ENCODE assay signal across 18 mouse cellular contexts in the genomic region with DNA sequence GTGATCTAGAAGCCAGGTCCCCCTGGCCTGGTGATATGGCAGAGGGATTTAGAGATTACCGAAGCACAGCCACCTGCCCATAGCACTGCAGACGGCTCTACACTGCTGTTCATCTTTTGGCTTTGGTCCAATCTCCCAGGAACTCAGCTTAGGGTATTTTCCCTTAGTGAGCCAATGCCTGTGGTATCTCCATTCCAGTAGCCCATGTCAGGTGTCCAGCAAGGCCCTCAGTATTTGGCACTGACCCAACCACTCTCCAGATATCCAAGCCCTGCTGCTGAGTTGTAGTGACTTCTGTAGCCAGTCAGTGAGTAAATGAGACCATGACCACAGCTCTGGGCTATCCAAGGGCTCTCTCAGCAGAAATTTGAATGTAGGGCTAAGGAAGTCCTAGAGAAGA.
DNase-seq lines count a peak whose midpoint lies in the region; ATAC-seq and TF ChIP-seq lines count a peak whose summit lies in the region.
"Had no signal": no experiment of that assay in that cellular context is flagged by ENCODE, and none has a peak within 500 bp of the region (broad histone marks: within the 10 kb centered on the region; RNA-seq: fewer than 3 reads in every experiment).

No protein-coding gene starts in this region.

- intact Hi-C loops in heart, postnatal 25 days (cut with DNase I) = no loop called here
- intact Hi-C loops in left cerebral cortex, postnatal 4 days (cut with DNase I) = no loop called here
- intact Hi-C loops in left cerebral cortex, postnatal 10 days (cut with DNase I) = no loop called here

- no peaks in the 10 kb centered on the region for H3K36me3 ChIP-seq in stomach, embryonic 16.5 days (ENCODE audit: control insufficient read depth, insufficient read depth, low read length)
- H3K36me3 ChIP-seq in stomach, postnatal 0 days (ENCODE audit: control insufficient read depth, insufficient read depth, low read length) = no peaks in the 10 kb centered on the region
- H3K36me3 ChIP-seq: forebrain, embryonic 10.5 days; hindbrain, embryonic 10.5 days; intestine, embryonic 15.5 days; kidney, embryonic 15.5 days; liver, embryonic 12.5 days had no signal

- no peak overlapping the region for H3K4me2 ChIP-seq in stomach, embryonic 16.5 days (ENCODE audit: low read depth, low read length)
- H3K4me2 ChIP-seq in stomach, postnatal 0 days (replicated peaks; ENCODE audit: low read depth) = no peak overlapping the region
- H3K4me2 ChIP-seq: intestine, embryonic 15.5 days; kidney, embryonic 15.5 days; liver, embryonic 12.5 days had no signal

- H3K27ac ChIP-seq in stomach, embryonic 16.5 days (ENCODE audit: low read length) = no peak overlapping the region
- no peak overlapping the region for H3K27ac ChIP-seq in stomach, postnatal 0 days (replicated peaks)
- H3K27ac ChIP-seq: forebrain, embryonic 10.5 days; hindbrain, embryonic 10.5 days; intestine, embryonic 15.5 days; kidney, embryonic 15.5 days; liver, embryonic 12.5 days had no signal

- 0 out of 2 replicates have a peak, but pooled peaks have one; percentile 13 for ATAC-seq in stomach, embryonic 16.5 days (ENCODE audit: insufficient read depth, low FRiP score)
- ATAC-seq in stomach, postnatal 0 days (ENCODE audit: low FRiP score, low TSS enrichment) = no peak
- ATAC-seq: intestine, embryonic 15.5 days; liver, embryonic 12.5 days had no signal

- no peaks in the 10 kb centered on the region for H3K4me1 ChIP-seq in stomach, embryonic 16.5 days (ENCODE audit: control insufficient read depth, insufficient read depth, low read length)
- no peaks in the 10 kb centered on the region for H3K4me1 ChIP-seq in stomach, postnatal 0 days (replicated peaks; ENCODE audit: control insufficient read depth, insufficient read depth)
- H3K4me1 ChIP-seq: intestine, embryonic 15.5 days; kidney, embryonic 15.5 days; liver, embryonic 12.5 days had no signal

- no peak overlapping the region for H3K9ac ChIP-seq in stomach, embryonic 16.5 days (ENCODE audit: low read length)
- H3K9ac ChIP-seq in stomach, postnatal 0 days (ENCODE audit: low read length) = no peak overlapping the region
- H3K9ac ChIP-seq: intestine, embryonic 15.5 days; kidney, embryonic 15.5 days; liver, embryonic 12.5 days had no signal

- DNase-seq in heart, adult 18-20 months = peak; percentile 4 to 18
- DNase-seq in heart, postnatal 25 days (ENCODE audit: low spot score) = no peak
- DNase-seq in left cerebral cortex, postnatal 4 days = peak; percentile 17
- DNase-seq in left cerebral cortex, postnatal 10 days (ENCODE audit: extremely low spot score in 1 of 2, low spot score in 2 of 2) = no peak
- DNase-seq in stomach, postnatal 0 days (ENCODE audit: low spot score) = no peak
- DNase-seq in ovary, adult 18-20 months (ENCODE audit: low spot score) = no peak
- DNase-seq: adrenal gland, postnatal 10 days; B cell, adult 2 months; cerebellum, adult 2 months; gastrocnemius, postnatal 14 days; layer of hippocampus, postnatal 36 days; thymus, postnatal 4 days had no signal

- H3K4me3 ChIP-seq in stomach, embryonic 16.5 days (replicated peaks; ENCODE audit: low read length) = no peak overlapping the region
- H3K4me3 ChIP-seq in stomach, postnatal 0 days (ENCODE audit: low read depth, low read length) = no peak overlapping the region
- H3K4me3 ChIP-seq: forebrain, embryonic 10.5 days; hindbrain, embryonic 10.5 days; intestine, embryonic 15.5 days; kidney, embryonic 15.5 days; liver, embryonic 12.5 days had no signal

- 58% methylated on average over 2 of the region's 2 CpGs for WGBS in stomach, embryonic 16.5 days
- WGBS in stomach, postnatal 0 days = 56% methylated on average over 2 of the region's 2 CpGs

- no peaks in the 10 kb centered on the region for H3K9me3 ChIP-seq in stomach, embryonic 16.5 days (replicated peaks; ENCODE audit: control insufficient read depth, low read length)
- no peaks in the 10 kb centered on the region for H3K9me3 ChIP-seq in stomach, postnatal 0 days (ENCODE audit: control insufficient read depth, low read length)
- H3K9me3 ChIP-seq: forebrain, embryonic 10.5 days; hindbrain, embryonic 10.5 days; intestine, embryonic 15.5 days; kidney, embryonic 15.5 days; liver, embryonic 12.5 days had no signal

- no peak for TF ChIP-seq EP300 in stomach, postnatal 0 days (optimal IDR thresholded peaks at IDR 0.05)

- no peak for TF ChIP-seq CTCF in stomach, postnatal 0 days (IDR thresholded peaks at IDR 0.05; ENCODE audit: low read depth)

- H3K27me3 ChIP-seq in stomach, embryonic 16.5 days (ENCODE audit: control insufficient read depth, insufficient read depth, low read length) = no peaks in the 10 kb centered on the region
- no peaks in the 10 kb centered on the region for H3K27me3 ChIP-seq in stomach, postnatal 0 days (ENCODE audit: control insufficient read depth, insufficient read depth, low read length)
- H3K27me3 ChIP-seq: intestine, embryonic 15.5 days; kidney, embryonic 15.5 days; liver, embryonic 12.5 days had no signal

Comparison
In these comparisons a context has a peak if more than half of its experiments do, and no peak if none do; other contexts are left out.
1. DNase-seq: peak in heart, adult 18-20 months (2 of 2) and left cerebral cortex, postnatal 4 days (single experiment); none in heart, postnatal 25 days (single experiment), left cerebral cortex, postnatal 10 days (0 of 2), stomach, postnatal 0 days (single experiment) and ovary, adult 18-20 months (single experiment).